Mouse (Mus musculus) cerebellum, adult 11-12 months (tissue): ENCODE measurements around the gene Oas1c.
A peak's percentile ranks its signal among the peaks of the same experiment; 100 is the strongest.
"Not testable (repeated sequence)": the region's sequence is repeated elsewhere in the genome, so short reads cannot be mapped to it uniquely, and the experiment has no call there.

Source experiments
- DNase-seq: peaks from one replicate; pipeline ENCODE4 v3.0.0; 2022

The Oas1c gene

GRCm38 (mm10) chr5:120811951-120812819, at the start of gene Oas1c:
Gene Oas1c, minus strand, starts transcription at chr5:120812514.
- DNase-seq, result peak; percentile 79

DNA sequence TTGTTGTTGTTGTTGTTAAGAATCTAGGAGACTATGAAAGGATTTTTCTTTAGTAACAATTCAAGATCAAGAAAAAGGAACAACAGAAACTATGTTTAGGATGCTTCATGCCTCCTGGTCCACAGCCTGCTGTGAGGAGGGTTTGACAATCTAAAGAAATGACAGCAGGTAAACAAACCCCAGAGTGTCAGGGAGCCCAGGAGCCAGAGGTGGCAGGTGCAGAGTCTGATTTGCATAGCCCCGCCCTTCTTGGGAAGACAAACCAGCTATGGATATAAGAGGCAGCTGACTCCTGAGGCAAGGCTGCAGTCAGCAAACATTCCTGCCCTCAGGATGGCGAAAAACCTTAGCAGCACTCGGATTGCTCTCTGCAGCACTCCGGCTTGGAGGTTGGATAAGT, 48.8 kb upstream of the Oas1c start, which contains the start of gene Oas1h:
Gene Oas1h (plus strand): TSS at position 301 of the 400 bp plus-strand sequence.
- no peak for DNase-seq

DNA sequence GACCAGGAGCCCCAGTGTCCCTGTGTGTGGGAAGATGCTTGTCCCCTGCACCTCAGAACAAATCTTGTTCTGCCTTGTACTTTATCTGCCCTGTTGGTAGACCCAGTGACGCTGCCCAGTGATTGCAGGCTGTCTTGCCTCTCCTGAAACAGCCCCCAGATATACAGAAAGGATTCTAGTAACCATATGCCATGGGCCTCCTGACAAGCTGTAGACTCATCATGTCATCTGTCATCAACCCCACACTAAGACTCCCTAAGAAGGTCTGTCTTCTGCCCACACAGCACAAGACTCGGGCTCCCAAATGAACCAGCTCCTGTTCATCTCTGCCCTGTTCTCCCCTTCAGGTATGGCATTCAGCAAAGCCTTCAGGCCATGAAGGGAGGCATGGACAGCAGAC, 46.9 kb upstream of the Oas1c start:
- no peak for DNase-seq

- no peak for DNase-seq
These were observed 37.4 kb upstream of the Oas1c start for GRCm38 (mm10) chr5:120849601-120850136.

DNA sequence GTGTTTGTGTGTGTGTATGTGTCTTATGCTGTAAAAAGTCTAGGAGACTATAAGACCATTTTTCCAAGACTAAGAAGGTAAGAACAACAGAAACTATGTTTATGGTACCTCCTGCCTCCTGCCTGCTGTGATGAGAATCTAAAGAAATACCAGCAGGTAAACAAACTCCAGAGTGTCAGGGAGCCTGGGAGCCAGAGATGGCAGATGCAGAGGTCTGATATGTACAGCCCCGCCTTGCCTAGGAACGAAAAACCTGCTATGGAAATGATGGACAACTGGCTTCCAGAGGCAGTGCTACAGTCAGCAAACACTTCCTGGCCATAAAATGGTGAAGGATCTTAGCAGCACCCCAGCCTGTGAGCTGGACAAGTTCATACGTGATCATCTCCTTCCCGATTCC, 34.8 kb upstream of the Oas1c start, which contains the start of gene Oas1f:
Gene Oas1f (plus strand): TSS at position 301 of the 400 bp plus-strand sequence.
- DNase-seq, result no peak

DNA sequence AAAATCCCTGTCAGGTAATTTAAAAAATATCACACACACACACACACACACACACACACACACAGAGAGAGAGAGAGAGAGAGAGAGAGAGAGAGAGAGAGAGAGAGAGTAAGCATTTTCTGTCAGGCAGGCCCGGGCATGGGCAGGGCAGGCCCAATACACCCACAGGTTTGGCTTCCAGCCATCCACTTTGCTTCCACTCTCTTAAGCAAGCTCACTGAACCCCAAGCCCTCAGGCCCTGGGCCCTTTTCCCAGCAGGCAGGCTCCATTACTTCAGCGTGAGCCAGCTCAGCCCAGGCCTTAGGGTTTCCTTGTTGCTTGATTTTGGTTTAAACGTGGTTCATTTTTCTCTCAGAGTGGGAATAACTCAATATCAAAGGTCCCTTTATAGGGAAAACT, 32.4 kb upstream of the Oas1c start:
- DNase-seq, result peak; percentile 5

- peak; percentile 22 for DNase-seq
These were observed 24.6 kb upstream of the Oas1c start for GRCm38 (mm10) chr5:120836731-120837585.

DNA sequence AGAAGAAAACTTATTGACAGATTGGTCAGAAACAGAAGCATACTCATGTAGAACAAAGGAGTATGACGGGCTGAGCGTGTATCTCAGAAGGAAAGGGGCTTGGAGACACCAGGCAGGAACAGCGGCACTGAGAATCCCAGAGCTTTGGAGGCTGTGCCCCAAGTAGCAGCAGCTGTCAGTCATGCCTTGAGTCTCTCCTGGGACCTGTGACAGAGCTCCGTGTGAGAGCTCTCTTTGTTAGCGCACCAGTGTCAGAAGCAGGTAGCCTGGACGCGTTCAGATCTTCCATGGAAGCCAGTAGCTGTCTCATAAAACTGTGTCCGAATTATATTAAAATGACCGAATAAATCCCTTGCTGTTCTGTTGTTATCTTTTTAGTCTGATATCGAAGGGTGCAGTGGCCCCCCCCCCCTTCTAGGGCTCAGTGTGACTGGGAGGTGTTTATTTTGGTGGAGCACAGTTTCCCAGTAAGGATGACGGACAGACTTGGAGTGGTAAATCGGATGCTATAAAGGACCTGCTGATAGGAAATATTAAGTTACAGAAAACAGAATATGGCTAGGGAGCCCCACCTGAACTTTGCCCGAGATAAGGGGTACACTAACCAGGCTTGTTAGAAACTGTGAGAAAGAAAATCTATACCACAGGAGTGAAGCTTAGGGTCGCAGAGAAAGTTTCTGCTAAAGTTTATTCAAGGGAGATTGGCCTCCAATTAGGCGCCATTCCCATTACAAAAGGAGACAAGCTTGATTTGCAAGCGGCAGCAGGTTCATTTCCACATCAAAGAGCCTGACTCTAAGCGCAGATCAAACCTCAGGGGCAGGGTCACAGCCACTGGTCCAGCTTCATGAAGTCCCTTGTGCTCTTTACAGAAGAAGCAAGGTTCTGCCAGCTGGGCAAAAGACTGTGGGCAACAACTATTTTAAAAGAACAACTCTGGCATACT, 21.3 kb upstream of the Oas1c start:
- DNase-seq, result no peak

GRCm38 (mm10) chr5:120831031-120831430, 18.7 kb upstream of the Oas1c start:
- no peak for DNase-seq

DNA sequence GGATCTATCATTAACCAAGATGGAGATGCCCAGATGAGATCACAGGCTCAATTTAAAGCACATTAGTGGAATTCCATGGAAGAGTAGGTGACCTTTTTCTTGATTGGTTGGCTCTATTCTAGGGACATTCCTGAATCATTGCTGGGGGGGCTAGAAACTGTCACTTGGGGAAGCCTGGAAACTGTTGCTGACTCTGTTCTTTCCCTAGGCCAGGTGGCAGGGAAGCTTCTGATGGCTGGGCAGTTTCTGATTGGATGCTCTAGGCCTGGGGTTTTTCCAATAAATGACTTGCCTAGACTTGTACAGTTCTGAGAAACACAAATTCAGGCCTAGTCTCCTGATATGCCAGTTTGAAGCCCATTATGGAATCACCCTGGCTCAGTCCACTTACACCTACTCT, 6.7 kb upstream of the Oas1c start:
- DNase-seq, result no peak

- peak; percentile 7 for DNase-seq
These were observed 3.6 kb upstream of the Oas1c start for GRCm38 (mm10) chr5:120815949-120816348.

DNA sequence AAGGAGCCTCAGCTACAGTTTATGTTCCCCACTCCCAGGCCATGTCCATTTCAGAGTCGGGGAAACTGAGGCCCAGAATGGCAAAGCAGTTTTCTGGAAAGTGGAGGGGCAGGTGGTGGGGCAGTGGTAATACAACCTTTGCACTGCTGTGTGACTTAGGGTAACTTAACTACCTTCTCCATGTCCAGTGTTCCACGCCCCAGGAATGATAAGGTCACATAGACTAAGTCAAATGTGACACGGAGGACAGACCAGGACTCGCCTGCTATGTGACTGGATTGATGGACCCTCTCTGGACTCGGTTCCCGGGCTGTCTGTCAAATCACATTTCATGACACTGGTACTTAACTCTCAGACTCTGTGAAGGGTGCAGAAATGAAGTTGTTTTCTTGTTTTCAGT, 709 bp upstream of the Oas1c start:
- no peak for DNase-seq

DNA sequence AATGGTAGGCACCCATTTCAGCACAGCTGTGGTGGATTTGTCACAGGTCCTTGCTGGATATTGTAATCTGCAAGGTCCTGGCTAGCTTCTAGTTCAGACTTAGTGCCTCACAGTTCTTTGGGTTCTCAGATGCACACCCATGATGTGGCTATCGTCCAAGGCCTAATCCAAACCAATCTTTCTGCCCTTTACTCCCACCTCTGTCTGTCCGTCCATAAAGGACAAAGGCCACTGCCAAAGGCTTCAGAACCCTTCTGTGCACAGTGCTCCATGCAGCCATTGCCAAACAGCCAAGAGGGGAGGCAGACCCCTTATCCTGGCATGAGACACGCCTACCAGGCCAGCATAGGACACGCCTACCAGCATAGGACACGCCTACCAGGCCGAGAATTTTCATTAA, 3.1 kb downstream of the Oas1c start:
- peak; percentile 6 for DNase-seq

GRCm38 (mm10) chr5:120806458-120806857, 5.9 kb downstream of the Oas1c start:
- peak; percentile 23 for DNase-seq

GRCm38 (mm10) chr5:120803596-120803995, 8.7 kb downstream of the Oas1c start:
- DNase-seq, result no peak

- DNase-seq, result not testable (repeated sequence)
These were observed 13.4 kb downstream of the Oas1c start for GRCm38 (mm10) chr5:120798943-120799342.

DNA sequence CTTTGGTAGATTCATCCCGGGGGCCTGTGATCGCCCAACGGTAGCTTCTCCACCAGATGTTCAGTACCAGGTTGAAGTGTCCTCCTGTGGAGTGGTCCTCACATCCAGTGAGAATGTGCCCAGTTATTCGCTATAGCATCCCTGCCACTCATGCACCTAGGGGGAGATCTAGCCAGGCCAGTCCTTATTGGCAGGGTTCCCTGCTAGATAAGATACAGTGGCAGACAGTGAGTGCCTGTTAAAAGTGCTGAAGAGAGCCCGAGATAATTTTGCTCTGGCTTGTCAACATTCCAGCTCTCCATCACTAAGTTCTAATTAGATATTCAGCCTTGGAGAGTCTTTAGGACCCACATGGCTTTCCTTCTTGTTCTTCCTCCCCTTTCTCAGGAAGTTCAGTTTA, 14.2 kb downstream of the Oas1c start:
- not testable (repeated sequence) for DNase-seq

DNA sequence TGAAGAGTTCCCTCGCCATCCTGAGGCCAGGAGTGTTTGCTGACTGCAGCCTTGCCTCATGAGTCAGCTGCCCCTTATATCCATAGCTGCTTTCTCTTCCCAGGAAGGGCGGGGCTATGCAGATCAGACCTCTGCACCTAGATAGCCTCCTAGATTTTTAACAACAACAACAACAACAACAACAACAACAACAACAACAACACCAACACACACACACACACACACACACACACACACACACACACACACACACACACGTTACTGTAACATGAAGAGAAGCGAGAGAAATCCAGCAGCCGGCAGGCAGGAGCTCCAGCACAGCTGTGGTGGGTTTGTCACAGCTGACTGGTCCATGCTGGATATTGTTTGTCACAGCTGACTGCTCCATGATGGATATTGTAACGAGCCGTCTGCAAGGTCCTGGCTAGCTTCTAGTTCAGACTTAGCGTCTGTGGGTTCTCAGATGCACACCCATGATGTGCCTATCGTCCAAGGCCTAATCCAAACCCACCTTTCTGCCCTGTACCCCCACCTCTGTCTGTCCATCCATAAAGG, 16.8 kb downstream of the Oas1c start, which contains the start of gene Oas1e:
Gene Oas1e (minus strand): TSS at position 51 of the 555 bp plus-strand sequence.
- DNase-seq, result not testable (repeated sequence)

DNA sequence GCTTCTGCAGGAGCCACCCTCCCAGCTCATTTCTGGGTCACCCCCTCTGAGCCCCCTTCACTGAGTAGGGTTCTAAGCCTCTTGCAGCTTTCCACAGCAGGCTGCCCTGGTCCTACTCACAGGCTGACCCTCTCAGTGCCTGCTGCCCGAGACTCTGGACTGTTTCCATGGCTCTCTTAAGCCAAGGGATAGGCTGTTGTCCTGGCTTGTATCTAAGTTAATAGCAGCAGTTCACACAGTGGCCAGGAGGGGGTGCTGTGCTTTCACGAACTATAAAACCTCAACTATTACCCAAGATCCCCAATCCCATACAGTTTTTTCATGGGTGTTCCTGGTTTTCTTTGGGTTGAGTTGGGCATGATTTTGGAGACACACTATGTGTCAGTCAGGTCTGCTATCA, 19.3 kb downstream of the Oas1c start:
- DNase-seq, result peak; percentile 14

- DNase-seq, result no peak
These were observed 25.3 kb downstream of the Oas1c start for GRCm38 (mm10) chr5:120787042-120787441.

DNA sequence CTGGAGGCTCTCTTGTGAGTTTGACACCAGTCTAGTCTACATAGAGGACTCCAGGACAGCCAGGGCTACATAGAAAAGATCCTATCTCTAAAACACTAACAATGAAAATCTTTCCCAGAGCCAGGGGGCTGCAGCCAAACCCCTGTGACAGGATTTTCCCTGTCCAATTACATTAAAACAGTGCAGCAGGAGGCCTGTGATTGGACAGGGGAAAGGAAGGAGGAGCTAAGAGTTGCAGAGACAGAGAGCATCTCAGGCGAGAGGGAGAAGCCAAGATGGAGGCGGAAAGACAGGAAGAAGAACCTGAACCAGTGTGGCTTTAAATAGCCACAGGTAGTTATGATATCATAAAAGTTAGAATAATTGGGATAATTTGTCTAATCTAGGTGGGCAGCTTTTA, 29.9 kb downstream of the Oas1c start:
- DNase-seq, result no peak

- DNase-seq, result no peak
These were observed 30.7 kb downstream of the Oas1c start for GRCm38 (mm10) chr5:120781646-120782045.
